Mouse (Mus musculus) hindbrain, embryonic 12.5 days (tissue): Measurements from ENCODE around the gene Enpp3. TPM values are rescaled to one million over a fixed set of nuclear protein-coding genes. Genes with fewer than 3 reads are reported as not detected.

Source experiments
- ATAC-seq: fragments of 200-750 bp; cut with Nextera tagmentation; 2 replicates; pipeline ENCODE4 v1.8.0; 2017; ENCODE audit warnings: moderate TSS enrichment; ENCODE audit not compliant: low FRiP score
- H3K27ac ChIP-seq: fragments of 300-500 bp; sonication (generic); 2 replicates; pipeline ENCODE4 v1.5.1; 2016; ENCODE audit warnings: mild to moderate bottlenecking
- H3K27me3 ChIP-seq: fragments of 300-500 bp; sonication (generic); 2 replicates; pipeline ENCODE4 v1.6.1; 2016; ENCODE audit warnings: mild to moderate bottlenecking
- H3K36me3 ChIP-seq: fragments of 300-500 bp; sonication (generic); 2 replicates; pipeline ENCODE4 v1.6.1; 2016; ENCODE audit warnings: mild to moderate bottlenecking
- H3K4me1 ChIP-seq: fragments of 300-500 bp; sonication (generic); 2 replicates; pipeline ENCODE4 v1.6.1; 2016
- H3K4me2 ChIP-seq: fragments of 300-500 bp; sonication (generic); replicated peaks from 2 replicates; pipeline ENCODE4 v1.6.1; 2016; ENCODE audit warnings: mild to moderate bottlenecking
- H3K4me3 ChIP-seq: fragments of 300-500 bp; sonication (generic); 2 replicates; pipeline ENCODE4 v1.5.1; 2016; ENCODE audit warnings: mild to moderate bottlenecking
- H3K9ac ChIP-seq: fragments of 300-500 bp; sonication (generic); 2 replicates; pipeline ENCODE4 v1.6.1; 2016; ENCODE audit warnings: mild to moderate bottlenecking, moderate library complexity
- H3K9me3 ChIP-seq: fragments of 300-500 bp; sonication (generic); replicated peaks from 2 replicates; pipeline ENCODE4 v1.6.1; 2016; ENCODE audit warnings: mild to moderate bottlenecking
- WGBS: fragments of 180-500 bp; shearing (Covaris S2); methylation state at CpG from one replicate; pipeline ENCODE4 v1.1.7; 2016; 5-methylcytosine and 5-hydroxymethylcytosine counted together
- polyA plus RNA-seq: library from polyadenylated mRNA; unstranded; fragments of >200 nt; fragmentation: Nextera tagmentation; extraction: Ambion mirVana; gene quantifications from 2 replicates; pipeline ENCODE4 v1.2.1, GENCODE M21; 2016

Enpp3 gene
- polyA plus RNA-seq, 1 experiment from 2014 or later, result 5.5 TPM

DNA sequence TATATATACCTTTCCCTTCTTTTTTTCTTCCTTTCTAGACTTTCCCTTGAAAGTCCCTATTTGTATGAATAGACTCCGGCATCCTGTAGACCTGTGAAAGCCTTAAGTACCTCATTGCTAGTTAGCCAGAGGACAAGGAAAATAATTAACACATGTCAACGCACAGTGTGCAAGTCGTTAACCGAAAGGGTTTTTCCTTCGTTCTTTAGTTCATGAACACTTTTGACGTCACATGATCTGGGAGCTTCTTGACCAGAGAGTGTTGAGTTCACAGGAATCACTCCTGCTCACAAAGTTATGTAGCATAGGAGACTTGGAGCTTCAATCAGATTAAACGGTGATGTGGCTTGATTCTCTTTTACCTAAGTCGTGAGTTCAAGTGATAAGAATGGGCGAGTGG lies 10.3 kb downstream of the Enpp3 start:
- Histone ChIP-seq H3K9me3 (no peaks in the 10 kb centered on the region), H3K27ac (no peak overlapping the region), H3K4me1 (peaks cover 21% of the 10 kb centered on the region), H3K9ac (no peak overlapping the region), H3K36me3 (no peaks in the 10 kb centered on the region), H3K4me2 (no peak overlapping the region), H3K27me3 (no peaks in the 10 kb centered on the region), H3K4me3 (no peak overlapping the region)
- 93% methylated on average over 9 of the region's 9 CpGs for WGBS
- ATAC-seq, result no peak

- WGBS, result 61% methylated on average over 14 of the region's 15 CpGs
- no peaks in the 10 kb centered on the region for H3K9me3 ChIP-seq
- no peak overlapping the region for H3K4me3 ChIP-seq
- no peak for ATAC-seq
- no peak overlapping the region for H3K27ac ChIP-seq
- H3K4me1 ChIP-seq, result peaks cover 19% of the 10 kb centered on the region
- no peaks in the 10 kb centered on the region for H3K27me3 ChIP-seq
- H3K4me2 ChIP-seq, result no peak overlapping the region
- no peak overlapping the region for H3K9ac ChIP-seq
- no peaks in the 10 kb centered on the region for H3K36me3 ChIP-seq
Observed at GRCm38 (mm10) chr10:24831377-24832095, 11.1 kb downstream of the Enpp3 start.

GRCm38 (mm10) chr10:24830448-24830847 lies 12.2 kb downstream of the Enpp3 start:
- no peak for ATAC-seq
- Histone ChIP-seq H3K4me1 (peaks cover 17% of the 10 kb centered on the region), H3K36me3 (no peaks in the 10 kb centered on the region), H3K27ac (no peak overlapping the region), H3K4me3 (no peak overlapping the region), H3K9me3 (no peaks in the 10 kb centered on the region), H3K4me2 (no peak overlapping the region), H3K9ac (no peak overlapping the region), H3K27me3 (no peaks in the 10 kb centered on the region)
- WGBS, result 95% methylated on average over 5 of the region's 5 CpGs

GRCm38 (mm10) chr10:24828136-24828535 lies 14.5 kb downstream of the Enpp3 start:
- Histone ChIP-seq H3K27ac (no peak overlapping the region), H3K27me3 (no peaks in the 10 kb centered on the region), H3K9ac (no peak overlapping the region), H3K9me3 (no peaks in the 10 kb centered on the region), H3K4me1 (peaks cover 8% of the 10 kb centered on the region), H3K4me3 (no peak overlapping the region), H3K36me3 (no peaks in the 10 kb centered on the region), H3K4me2 (no peak overlapping the region)
- no peak for ATAC-seq
- 91% methylated on average over 4 of the region's 4 CpGs for WGBS

- Histone ChIP-seq H3K27me3 (no peaks in the 10 kb centered on the region), H3K36me3 (no peaks in the 10 kb centered on the region), H3K4me1 (peaks cover 8% of the 10 kb centered on the region), H3K9ac (no peak overlapping the region), H3K9me3 (no peaks in the 10 kb centered on the region), H3K27ac (no peak overlapping the region), H3K4me3 (no peak overlapping the region), H3K4me2 (no peak overlapping the region)
- no peak for ATAC-seq
- 21% methylated on average over 6 of the region's 6 CpGs for WGBS
Observed at GRCm38 (mm10) chr10:24826130-24826529, 16.5 kb downstream of the Enpp3 start.

GRCm38 (mm10) chr10:24825456-24826081 lies 17.1 kb downstream of the Enpp3 start:
- 85% methylated on average over 7 of the region's 7 CpGs for WGBS
- Histone ChIP-seq H3K27me3 (no peaks in the 10 kb centered on the region), H3K4me2 (no peak overlapping the region), H3K4me3 (no peak overlapping the region), H3K9ac (no peak overlapping the region), H3K9me3 (no peaks in the 10 kb centered on the region), H3K27ac (no peak overlapping the region), H3K36me3 (no peaks in the 10 kb centered on the region), H3K4me1 (peaks cover 8% of the 10 kb centered on the region)
- no peak for ATAC-seq

DNA sequence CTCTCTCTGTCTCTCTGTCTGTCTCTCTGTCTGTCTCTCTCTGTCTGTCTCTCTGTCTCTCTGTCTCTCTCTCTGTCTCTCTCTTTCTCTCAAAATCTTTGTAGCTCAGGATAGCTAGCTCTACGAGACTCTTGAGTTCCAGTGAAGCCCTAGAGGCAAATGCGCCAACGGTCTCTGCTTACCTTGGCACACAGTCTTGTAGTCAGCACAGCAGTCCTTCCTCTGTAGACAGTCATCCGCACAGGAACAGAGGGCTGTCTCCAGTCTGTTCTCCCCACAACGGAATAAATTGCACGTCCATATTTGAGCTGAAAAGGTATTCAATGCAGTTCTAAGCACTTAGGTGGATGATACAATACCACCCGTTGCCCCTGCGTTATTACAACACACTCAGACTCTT lies 18.0 kb downstream of the Enpp3 start:
- Histone ChIP-seq H3K4me3 (no peak overlapping the region), H3K27ac (no peak overlapping the region), H3K9me3 (no peaks in the 10 kb centered on the region), H3K9ac (no peak overlapping the region), H3K4me1 (peaks cover 8% of the 10 kb centered on the region), H3K4me2 (no peak overlapping the region), H3K36me3 (no peaks in the 10 kb centered on the region), H3K27me3 (no peaks in the 10 kb centered on the region)
- WGBS, result 83% methylated on average over 8 of the region's 8 CpGs
- ATAC-seq, result no peak

DNA sequence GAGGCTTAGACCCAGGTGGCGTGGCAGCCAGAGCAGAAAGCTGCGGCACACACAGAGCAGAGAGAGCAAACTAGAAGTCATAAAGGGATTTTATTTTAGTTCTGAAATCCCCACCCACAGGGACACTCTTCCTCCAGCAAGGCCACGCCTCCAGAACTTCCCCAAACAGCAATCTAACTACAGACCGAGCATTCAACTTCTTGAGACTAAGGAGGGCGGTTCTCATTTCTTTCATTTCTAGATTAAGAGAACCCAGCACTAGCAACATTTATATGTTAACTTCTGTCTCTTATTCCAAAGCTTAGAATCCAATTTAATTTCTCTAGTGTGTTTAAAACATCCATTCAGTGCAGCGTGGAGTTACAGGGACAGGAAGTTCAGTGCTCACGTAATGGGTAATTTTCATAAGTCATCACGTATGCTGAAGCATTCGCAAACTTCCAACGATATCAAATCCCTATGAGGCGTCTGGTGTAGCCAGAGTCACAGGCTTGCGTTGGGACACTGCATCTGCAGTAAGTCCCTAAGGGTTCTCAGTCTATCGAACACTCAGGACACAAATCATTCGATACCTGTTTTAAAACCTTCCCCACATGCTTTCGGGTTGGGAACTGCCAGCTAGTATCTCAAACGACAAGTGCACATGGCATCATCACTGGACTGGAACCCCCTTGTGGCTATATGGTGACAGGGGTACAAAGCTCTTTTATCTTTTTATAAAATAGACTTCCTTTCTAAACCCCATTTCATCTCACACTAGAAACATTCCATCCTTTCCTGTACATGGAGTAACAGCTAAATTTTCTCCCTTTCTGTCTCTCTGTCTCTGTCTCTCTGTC lies 18.7 kb downstream of the Enpp3 start:
- 83% methylated on average over 16 of the region's 16 CpGs for WGBS
- no peaks in the 10 kb centered on the region for H3K9me3 ChIP-seq
- H3K27ac ChIP-seq, result no peak overlapping the region
- H3K36me3 ChIP-seq, result no peaks in the 10 kb centered on the region
- H3K4me2 ChIP-seq, result no peak overlapping the region
- no peak for ATAC-seq
- no peaks in the 10 kb centered on the region for H3K27me3 ChIP-seq
- H3K4me3 ChIP-seq, result no peak overlapping the region
- peaks cover 8% of the 10 kb centered on the region for H3K4me1 ChIP-seq
- H3K9ac ChIP-seq, result no peak overlapping the region

GRCm38 (mm10) chr10:24823265-24823664 lies 19.4 kb downstream of the Enpp3 start:
- 63% methylated on average over 1 of the region's 1 CpGs for WGBS
- Histone ChIP-seq H3K4me2 (no peak overlapping the region), H3K36me3 (no peaks in the 10 kb centered on the region), H3K9me3 (no peaks in the 10 kb centered on the region), H3K9ac (no peak overlapping the region), H3K27ac (no peak overlapping the region), H3K4me3 (no peak overlapping the region), H3K4me1 (peaks cover 8% of the 10 kb centered on the region), H3K27me3 (no peaks in the 10 kb centered on the region)
- ATAC-seq, result no peak

DNA sequence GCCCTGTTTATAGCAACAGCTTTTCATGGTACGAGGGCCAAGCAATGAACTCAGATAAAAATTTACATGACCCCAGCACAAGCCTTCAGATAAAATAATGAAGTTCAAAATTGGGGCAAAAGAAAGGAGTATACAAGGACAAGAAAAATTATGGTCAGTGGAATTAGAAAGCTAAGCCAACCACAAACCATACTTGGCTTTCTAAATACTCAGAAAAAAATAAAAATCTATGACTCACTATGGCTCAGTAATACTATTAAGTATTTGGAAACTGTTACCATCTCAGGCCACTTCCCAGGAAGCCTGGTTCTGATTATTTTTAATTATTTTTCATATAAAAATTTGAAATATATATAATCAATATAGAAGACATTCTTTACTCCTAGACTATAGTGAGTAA lies 19.8 kb downstream of the Enpp3 start:
- Histone ChIP-seq H3K36me3 (no peaks in the 10 kb centered on the region), H3K9ac (no peak overlapping the region), H3K27ac (no peak overlapping the region), H3K9me3 (no peaks in the 10 kb centered on the region), H3K4me1 (peaks cover 8% of the 10 kb centered on the region), H3K27me3 (no peaks in the 10 kb centered on the region), H3K4me2 (no peak overlapping the region), H3K4me3 (no peak overlapping the region)
- ATAC-seq, result no peak
- WGBS, result 95% methylated on average over 1 of the region's 1 CpGs

DNA sequence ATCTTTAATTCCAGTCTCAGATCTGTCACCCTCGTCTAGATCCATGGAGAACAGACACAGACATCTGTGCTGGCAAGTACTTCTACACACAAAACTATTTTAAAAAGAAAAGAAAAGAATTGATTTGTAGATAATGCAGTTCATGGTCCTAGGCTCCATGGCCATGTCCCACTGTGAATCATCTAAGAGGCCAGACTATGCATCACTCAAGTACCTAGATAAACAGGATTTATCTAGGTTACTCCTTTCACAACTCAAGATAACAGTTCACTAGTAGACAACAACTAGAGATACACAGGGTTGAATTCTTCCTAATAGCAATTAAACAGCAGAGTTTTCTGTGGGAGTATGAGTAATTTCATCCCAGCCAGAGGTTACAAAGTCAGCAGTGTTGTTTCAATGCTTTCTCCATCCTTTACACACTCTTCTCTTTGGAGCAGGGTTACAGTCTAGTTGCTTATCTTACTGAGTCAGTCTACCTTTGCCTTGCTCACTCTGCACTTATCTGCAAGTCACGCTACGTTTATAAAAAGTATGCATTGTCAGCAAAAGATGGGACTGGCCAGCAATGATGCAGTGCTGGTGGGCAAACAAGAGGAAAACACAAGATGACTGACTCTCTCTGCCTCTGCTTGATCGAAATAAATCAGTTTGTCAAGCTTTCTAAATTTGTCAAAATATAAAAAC lies 20.5 kb downstream of the Enpp3 start:
- WGBS, result 84% methylated on average over 4 of the region's 4 CpGs
- no peak for ATAC-seq
- H3K27ac ChIP-seq, result no peak overlapping the region

DNA sequence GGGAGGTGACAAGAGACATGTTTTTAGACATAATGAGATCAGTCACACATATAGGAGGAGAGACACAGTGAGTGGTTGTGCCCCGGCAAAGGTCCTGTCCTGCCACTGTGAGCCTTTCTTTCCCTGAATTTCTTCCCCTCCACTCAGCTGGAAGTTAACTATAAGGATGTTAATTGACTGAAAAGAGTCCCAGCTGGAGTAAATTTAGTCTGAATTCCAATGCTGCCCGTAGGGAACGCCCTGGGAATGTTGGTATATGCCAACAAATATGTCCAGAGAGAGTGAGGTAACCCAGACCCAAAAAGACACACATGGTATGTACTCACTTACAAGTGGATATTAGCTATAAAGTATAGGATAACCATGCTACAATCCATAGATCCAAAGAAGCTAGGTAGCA lies 23.1 kb downstream of the Enpp3 start:
- no peaks in the 10 kb centered on the region for H3K9me3 ChIP-seq
- no peak overlapping the region for H3K4me2 ChIP-seq
- WGBS, result 45% methylated on average over 3 of the region's 3 CpGs
- H3K9ac ChIP-seq, result no peak overlapping the region
- no peak overlapping the region for H3K27ac ChIP-seq
- no peaks in the 10 kb centered on the region for H3K27me3 ChIP-seq
- ATAC-seq, result no peak
- H3K4me1 ChIP-seq, result no peaks in the 10 kb centered on the region
- no peaks in the 10 kb centered on the region for H3K36me3 ChIP-seq
- no peak overlapping the region for H3K4me3 ChIP-seq

More for the DNA sequence above, 20.5 kb downstream of the Enpp3 start:
- H3K9me3 ChIP-seq, result no peaks in the 10 kb centered on the region
- no peak overlapping the region for H3K4me2 ChIP-seq
- peaks cover 8% of the 10 kb centered on the region for H3K4me1 ChIP-seq
- no peak overlapping the region for H3K4me3 ChIP-seq
- H3K27me3 ChIP-seq, result no peaks in the 10 kb centered on the region
- H3K36me3 ChIP-seq, result no peaks in the 10 kb centered on the region
- H3K9ac ChIP-seq, result no peak overlapping the region
